Mouse (Mus musculus) embryo, embryonic 10.5 days (tissue): ENCODE data around the gene Trp73.
A peak's percentile ranks its signal among the peaks of the same experiment; 100 is the strongest.

Source experiments
- DNase-seq: peaks from one replicate; pipeline ENCODE4 v3.0.0-alpha.2; 2015; ENCODE audit warnings: low spot score

Gene Trp73

GRCm38 (mm10) chr4:154142211-154143040 is 2.4 kb upstream of the Trp73 start, which contains the start of gene Wrap73:
Wrap73 (plus strand) TSS chr4:154142372.
- DNase-seq: peak; percentile 96

- peak; percentile 26 for DNase-seq
Observed at GRCm38 (mm10) chr4:154141009-154141867, 1.2 kb upstream of the Trp73 start.

- peak; percentile 46 for DNase-seq
Observed at GRCm38 (mm10) chr4:154140213-154141008, 403 bp upstream of the Trp73 start.

- DNase-seq: peak; percentile 33
Observed at GRCm38 (mm10) chr4:154139671-154140181, 282 bp downstream of the Trp73 start.

- no peak for DNase-seq
Observed at GRCm38 (mm10) chr4:154137139-154137538, 2.9 kb downstream of the Trp73 start.

GRCm38 (mm10) chr4:154134803-154135202 is 5.2 kb downstream of the Trp73 start:
- DNase-seq: no peak

GRCm38 (mm10) chr4:154131894-154132293 is 8.1 kb downstream of the Trp73 start:
- DNase-seq: no peak

- no peak for DNase-seq
Observed at GRCm38 (mm10) chr4:154129950-154130349, 10.1 kb downstream of the Trp73 start.

- no peak for DNase-seq
Observed at GRCm38 (mm10) chr4:154127273-154127672, 12.7 kb downstream of the Trp73 start.

- no peak for DNase-seq
Observed at GRCm38 (mm10) chr4:154125202-154125601, 14.8 kb downstream of the Trp73 start.

- no peak for DNase-seq
Observed at GRCm38 (mm10) chr4:154123553-154123952, 16.5 kb downstream of the Trp73 start.

- no peak for DNase-seq
Observed at GRCm38 (mm10) chr4:154122374-154122773, 17.6 kb downstream of the Trp73 start.

GRCm38 (mm10) chr4:154121800-154122199 is 18.2 kb downstream of the Trp73 start:
- DNase-seq: no peak

GRCm38 (mm10) chr4:154119208-154119607 is 20.8 kb downstream of the Trp73 start:
- no peak for DNase-seq

GRCm38 (mm10) chr4:154118782-154119181 is 21.2 kb downstream of the Trp73 start:
- DNase-seq: no peak

GRCm38 (mm10) chr4:154116421-154116820 is 23.6 kb downstream of the Trp73 start:
- DNase-seq: no peak

GRCm38 (mm10) chr4:154109850-154110243 is 30.2 kb downstream of the Trp73 start:
- no peak for DNase-seq

GRCm38 (mm10) chr4:154109216-154109849 is 30.7 kb downstream of the Trp73 start:
- no peak for DNase-seq

- DNase-seq: no peak
Observed at GRCm38 (mm10) chr4:154106497-154107061, 33.4 kb downstream of the Trp73 start.

GRCm38 (mm10) chr4:154105381-154106001 is 34.5 kb downstream of the Trp73 start:
- DNase-seq: peak; percentile 84
